Mouse (Mus musculus): ENCODE measurements at regions not wholly inside any gene's neighbourhood (a gene's known extent, or its start where the extent isn't known, plus 50 kb on each side); places are given as distances from the start of the nearest gene placed in this dataset.

DNA sequence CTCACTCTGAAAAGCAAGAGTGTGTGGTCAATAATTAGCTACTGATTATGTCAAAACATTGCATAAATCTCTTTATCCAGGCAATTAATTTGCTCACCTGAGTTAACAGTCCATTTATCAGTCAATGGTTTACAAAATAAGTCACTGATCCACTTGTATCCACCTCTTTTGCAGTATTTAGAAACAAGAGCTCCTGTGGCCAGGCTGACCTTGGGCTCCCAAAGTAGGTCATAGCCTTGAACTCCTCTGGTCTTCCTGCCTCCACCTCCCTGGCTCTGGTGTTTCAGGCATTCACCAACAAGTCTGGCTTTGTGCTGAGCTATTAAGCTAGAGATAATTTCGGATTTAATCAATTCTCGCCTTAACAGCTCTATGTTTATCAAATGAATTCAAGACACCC is 675.8 kb upstream of the Tmem132c start:
- DNase-seq (ENCODE audit: low spot score), result no peak

- no peak for DNase-seq (ENCODE audit: low spot score)
Measured at GRCm38 (mm10) chr5:126566226-126566625, 675.4 kb upstream of the Tmem132c start.

- DNase-seq (ENCODE audit: low spot score), result no peak
Measured at GRCm38 (mm10) chr5:126573766-126574165, 667.8 kb upstream of the Tmem132c start.

GRCm38 (mm10) chr5:126597786-126598330 is 643.8 kb upstream of the Tmem132c start:
- DNase-seq (ENCODE audit: low spot score), result no peak

- DNase-seq (ENCODE audit: low spot score), result no peak
Measured at GRCm38 (mm10) chr5:126599561-126599960, 642.0 kb upstream of the Tmem132c start.

- DNase-seq (ENCODE audit: low spot score), result no peak
Measured at GRCm38 (mm10) chr5:126606756-126607155, 634.9 kb upstream of the Tmem132c start.

DNA sequence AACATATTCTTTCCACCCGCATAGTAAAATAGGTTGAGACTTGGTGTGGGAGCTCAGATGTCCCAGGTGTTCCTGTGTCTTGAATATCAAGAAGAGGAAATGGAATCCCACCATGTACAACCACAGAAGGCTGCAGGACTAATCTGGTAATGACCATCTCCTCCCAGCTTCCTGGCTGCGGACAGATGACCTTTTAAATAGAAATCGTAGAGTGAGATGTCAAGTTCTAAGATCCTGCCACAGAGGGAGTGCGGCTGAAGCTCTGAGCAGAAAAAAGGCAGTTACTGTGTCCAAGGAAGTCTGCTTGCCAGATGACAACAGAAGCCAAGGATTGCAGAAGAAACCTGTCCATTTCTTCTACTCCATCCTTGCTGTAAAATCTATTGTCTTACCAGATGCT is 629.0 kb upstream of the Tmem132c start:
- no peak for DNase-seq (ENCODE audit: low spot score)

DNA sequence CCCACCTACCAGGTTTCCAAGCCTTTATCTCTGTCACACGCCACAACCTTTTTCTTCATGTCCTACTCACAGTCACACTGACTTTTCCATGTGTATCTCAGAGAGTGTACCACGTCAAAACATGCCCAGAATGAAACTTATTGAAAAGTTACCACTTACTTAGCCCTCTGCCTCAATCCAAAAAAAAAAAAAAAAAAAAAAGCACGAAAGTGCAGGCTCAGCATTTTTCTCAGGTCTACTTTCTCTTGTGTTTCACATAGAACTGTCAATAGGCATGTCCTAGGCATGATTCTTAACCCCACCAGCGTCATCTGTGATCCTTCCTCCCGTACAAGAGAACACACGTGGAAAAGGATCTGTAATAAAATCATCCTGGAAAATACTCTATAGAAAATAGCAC is 619.1 kb upstream of the Tmem132c start:
- DNase-seq (ENCODE audit: low spot score), result no peak

DNA sequence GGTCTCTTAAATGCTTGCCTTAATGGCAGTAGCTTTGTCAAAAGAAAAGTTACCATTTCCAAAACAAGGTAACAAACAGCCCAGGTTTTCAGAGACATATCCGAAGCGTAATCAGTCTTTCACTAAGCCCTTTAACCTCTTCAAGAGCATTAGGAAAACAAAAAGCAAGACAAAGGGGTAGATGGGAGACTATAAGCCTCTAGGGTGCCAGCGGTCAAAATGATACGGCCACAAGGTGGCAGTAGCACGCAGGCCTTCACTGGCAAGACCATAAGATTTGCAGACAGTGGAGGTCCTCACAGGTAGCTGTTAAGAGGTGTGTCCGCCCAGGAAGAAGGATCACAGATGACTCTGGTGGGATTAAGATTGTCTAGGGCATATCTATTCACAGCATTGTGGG is 618.4 kb upstream of the Tmem132c start:
- DNase-seq (ENCODE audit: low spot score), result no peak

DNA sequence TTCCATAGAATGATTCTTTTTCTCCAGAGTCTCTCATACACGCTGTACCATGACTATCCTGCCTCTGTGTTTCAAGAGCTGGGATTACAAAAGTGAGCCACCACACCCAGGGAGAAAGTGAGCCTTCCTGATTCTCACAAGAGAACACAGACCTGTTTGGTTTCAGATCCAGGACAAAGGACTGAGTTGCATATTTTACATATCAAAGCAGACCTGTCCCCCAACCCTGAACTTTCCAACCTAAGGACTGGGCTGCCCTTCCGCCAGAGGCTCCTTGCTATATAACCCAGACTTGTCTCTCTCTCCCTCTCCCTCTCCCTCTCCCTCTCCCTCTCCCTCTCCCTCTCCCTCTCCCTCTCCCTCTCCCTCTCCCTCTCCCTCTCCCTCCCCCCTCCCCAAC is 611.8 kb upstream of the Tmem132c start:
- DNase-seq (ENCODE audit: low spot score), result no peak

GRCm38 (mm10) chr5:126650415-126650814 is 591.2 kb upstream of the Tmem132c start:
- no peak for DNase-seq (ENCODE audit: low spot score)

DNA sequence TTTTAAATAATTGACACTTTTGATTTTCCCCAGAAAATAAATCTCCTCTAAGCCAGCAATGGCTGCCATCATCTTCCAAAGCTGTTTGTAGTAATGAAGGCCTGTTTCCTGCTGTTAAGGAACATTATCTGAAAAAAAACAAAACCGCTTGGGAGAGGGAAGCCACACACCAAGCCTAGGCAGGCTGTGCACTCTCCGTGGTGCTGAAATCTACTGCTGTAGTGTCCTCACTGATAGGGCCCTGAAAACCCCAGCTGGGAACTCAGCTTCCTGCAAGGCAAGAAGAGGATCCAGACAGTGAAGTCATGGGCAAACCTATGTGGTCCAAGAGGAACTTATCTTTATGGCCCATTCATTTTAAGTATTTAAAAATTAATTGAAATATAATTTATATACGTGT is 590.2 kb upstream of the Tmem132c start:
- no peak for DNase-seq (ENCODE audit: low spot score)

DNA sequence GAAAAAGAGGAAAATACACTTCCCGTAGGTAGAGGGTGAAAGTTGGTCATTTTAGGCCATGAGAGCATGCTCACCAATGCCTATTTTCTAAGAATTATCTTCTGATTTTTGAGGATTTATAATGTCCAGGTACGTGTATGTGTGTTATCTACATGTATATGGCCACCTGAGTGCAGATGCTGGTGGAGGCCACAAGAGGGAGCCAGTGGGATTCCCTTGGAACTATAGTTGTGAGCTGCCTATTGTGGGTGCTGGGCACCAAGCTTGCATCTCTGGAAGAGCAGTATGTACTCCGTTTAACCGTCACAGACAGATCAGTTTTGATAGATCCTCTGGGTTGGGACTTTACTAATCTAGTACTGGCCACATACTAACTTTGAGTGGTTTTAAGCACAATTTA is 579.0 kb upstream of the Tmem132c start:
- no peak for DNase-seq (ENCODE audit: low spot score)

- no peak for DNase-seq (ENCODE audit: low spot score)
Measured at GRCm38 (mm10) chr5:126671156-126671555, 570.5 kb upstream of the Tmem132c start.

- no peak for DNase-seq (ENCODE audit: low spot score)
Measured at GRCm38 (mm10) chr5:126680262-126680661, 561.3 kb upstream of the Tmem132c start.

- no peak for DNase-seq (ENCODE audit: low spot score)
Measured at GRCm38 (mm10) chr5:126699314-126699713, 542.3 kb upstream of the Tmem132c start.

DNA sequence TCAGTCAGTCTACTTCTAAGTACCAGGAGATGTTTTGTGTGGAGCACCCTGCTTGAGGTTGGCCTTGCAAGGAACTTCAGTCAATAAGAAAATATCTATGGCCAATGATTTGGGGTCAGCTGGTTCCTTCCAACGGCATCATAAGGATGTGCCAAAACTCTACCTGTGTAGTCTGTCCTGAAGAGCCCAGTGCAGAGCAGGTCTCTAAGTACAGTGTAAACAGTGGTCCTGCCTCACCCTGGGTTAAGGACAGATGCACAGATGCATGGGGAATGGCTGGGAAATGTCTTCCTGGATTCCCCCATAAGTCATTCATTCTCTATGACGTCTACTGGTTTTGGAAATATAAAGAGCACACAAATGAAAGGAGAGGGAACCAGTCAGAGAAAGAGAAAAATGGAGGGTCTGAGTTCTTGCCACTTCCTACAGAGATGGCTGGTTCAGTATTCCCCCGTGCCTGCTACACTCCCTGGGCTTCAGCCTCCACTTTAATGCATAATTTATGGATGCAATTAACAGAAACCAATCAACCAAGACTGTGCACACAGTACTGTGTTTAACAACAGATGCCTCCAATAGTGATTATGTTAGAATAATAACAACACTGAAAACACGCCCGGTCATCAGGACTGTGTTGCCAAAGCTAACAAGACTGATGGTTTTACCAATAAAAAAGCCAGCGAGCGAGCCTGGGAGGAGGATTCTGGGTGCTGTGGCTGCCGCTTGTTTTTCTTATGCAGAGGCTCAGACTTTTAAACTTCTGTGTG is 537.9 kb upstream of the Tmem132c start:
- DNase-seq (ENCODE audit: low spot score), result no peak

DNA sequence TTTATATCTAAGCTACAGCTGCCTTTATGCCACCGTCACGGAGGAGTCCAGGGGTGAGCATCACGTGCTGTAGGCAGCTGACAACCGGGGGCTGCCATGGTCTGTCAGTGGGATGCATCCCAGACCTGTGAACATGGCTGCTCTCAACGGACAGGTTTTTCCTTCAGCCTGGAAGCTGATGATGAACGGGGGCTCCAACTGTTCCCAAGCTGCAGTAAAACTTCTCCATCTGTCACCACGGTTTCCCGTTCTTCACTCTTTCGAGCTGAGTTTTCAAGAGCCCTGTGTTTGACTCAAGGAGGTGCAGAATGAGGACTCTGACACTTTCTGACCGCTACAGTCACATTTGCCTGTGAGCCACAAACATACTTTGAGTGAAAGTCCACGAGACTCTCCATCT is 535.7 kb upstream of the Tmem132c start:
- DNase-seq (ENCODE audit: low spot score), result no peak

- DNase-seq (ENCODE audit: low spot score), result no peak
Measured at GRCm38 (mm10) chr5:126706701-126707100, 534.9 kb upstream of the Tmem132c start.

DNA sequence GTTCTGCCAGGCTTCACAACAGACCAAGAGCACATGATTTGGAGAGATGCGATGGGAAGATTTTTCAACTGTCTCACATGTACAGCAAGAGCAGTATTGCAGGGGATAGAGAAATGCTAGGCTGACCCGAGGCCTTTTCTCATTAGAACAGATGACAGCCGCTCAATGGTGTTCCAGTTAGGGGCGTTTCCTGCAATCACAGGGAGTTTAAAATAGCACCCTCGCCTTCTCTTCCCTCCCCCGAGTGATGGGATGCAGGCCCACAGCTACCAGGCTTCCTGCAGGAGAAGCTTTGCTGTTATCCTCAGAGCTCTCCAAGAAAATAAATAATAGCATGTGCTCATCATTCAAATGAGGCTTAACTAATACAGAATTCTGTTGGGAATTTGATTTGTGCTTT is 526.9 kb upstream of the Tmem132c start:
- DNase-seq (ENCODE audit: low spot score), result no peak

DNA sequence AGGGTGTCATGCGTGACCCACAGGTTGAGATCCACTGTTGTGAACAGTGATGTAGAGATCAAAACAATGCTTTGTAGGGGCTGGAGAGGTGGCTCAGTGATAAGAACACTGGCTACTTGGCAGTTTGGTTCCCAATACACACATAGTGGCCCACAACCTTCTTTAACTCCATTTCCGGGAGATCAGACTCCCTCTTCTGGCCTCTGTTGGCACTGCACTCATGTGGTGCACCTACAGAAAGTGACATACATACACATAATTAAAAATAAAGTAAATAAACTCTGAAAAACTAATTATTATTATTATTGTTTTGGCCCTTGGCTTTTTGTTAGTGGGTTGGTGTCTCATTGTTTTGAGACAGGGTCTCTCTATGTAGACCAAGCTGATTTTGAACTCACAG is 523.2 kb upstream of the Tmem132c start:
- DNase-seq (ENCODE audit: low spot score), result no peak

DNA sequence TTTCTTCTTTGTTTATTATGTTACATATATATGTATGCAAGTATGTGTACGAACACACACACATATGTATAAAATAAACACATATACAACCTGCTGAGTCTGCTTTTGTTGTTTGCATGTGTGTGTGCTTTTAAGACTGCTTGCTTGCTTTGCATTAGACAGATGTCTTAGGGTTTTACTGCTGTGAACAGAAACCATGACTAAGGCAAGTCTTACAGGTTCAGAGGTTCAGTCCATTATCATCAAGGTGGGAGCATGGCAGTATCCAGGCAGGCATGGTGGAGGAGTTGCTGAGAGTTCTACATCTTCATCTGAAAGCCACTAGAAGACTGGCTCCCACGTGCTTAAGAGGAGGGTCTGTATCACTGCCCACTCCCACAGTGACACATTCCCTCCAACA is 520.3 kb upstream of the Tmem132c start:
- DNase-seq (ENCODE audit: low spot score), result no peak

Data from gastrocnemius, adult 18-20 months (tissue).